Mouse (Mus musculus) monocyte, adult 2 months (primary cell): Measurements from ENCODE around the gene Slc26a10.

ENCODE experiments used
- DNase-seq, 2 experiments: peaks; one replicate each; pipeline ENCODE4 v3.0.0; 2022; ENCODE audit warnings: low spot score in 2 of 2, low read depth in 1 of 2

The Slc26a10 gene

DNA sequence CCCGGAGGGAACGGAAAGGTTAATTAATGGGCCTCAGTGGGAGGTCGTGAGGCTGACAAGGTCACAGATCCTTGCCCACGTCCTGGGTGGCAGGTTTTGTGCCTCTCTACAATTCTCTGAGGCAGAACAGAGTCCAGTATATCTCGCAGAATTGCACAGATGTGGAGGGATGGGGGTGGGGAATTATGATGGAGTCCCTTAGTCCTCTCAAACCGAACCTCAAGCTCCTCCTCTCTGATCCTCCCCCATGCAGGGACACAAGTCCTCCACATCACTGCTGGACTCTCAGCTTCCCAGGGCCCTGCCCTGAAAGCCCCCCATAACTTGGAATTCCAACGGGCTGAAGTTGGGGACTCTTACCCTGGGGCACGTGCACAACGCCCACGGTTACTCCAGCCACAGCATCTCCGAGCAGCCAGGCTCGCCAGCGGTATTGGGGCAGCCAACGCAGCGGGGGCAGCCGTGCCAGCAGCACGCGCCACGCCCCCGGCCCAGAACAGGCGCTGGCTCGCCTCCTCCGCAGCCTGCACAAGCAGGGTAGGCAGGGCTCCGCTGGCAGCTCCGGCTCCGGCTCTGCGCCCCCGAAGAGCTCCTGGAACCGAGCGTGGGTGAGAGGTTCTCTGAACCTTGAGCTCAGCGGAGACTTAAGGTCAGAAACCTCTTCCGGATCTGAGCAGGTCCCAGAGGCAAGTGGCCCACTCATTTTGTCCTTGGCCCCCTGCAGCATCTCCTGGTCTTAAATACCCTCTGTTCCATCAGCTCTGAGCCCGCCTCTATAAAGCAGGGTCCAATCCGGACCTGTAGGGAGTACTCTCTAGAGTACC lies at the start of gene Slc26a10:
Gene Slc26a10 (minus strand): TSS at position 775 of the 824 bp plus-strand sequence.
- no peak for DNase-seq

DNA sequence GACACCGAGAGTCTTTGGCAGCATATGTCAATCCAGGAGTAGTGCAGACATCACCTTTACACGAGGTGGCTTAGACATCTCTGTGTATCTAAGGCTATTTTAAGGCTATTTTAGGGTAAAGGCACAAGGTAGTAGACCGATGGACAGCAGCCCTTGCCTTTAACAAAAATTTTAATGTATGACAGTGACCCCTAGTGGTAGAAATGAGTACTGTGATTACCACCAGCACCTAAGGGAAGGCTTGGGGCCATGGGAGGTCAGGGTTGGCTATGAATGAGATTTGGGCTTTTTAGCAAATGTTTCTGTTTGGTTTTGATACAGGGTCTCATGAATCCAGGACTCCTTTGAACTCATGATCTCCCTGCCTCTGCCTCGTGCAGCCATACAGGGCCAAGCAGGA lies 48.5 kb upstream of the Slc26a10 start:
- peak in 1 of 2 experiments; percentile 15 for DNase-seq

DNA sequence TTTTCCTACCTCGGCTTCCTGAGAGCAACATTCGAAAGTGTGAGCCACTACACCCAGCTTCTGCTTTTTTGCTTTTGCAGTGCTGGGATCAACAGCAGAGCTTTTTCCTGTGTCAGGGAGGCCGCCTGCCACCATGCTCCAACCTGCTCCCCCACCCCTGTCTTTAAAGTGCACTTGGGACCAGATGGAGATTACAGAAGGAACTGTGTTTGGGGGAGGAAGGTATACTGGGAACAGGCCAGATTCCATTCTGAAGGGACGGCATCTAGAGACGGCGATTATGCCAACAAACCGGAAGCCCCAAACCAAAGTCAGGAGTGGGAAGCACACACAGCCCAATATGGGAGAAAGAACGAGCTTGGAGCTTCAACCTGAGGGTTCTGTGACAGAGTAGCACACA lies 46.7 kb upstream of the Slc26a10 start:
- no peak for DNase-seq

DNA sequence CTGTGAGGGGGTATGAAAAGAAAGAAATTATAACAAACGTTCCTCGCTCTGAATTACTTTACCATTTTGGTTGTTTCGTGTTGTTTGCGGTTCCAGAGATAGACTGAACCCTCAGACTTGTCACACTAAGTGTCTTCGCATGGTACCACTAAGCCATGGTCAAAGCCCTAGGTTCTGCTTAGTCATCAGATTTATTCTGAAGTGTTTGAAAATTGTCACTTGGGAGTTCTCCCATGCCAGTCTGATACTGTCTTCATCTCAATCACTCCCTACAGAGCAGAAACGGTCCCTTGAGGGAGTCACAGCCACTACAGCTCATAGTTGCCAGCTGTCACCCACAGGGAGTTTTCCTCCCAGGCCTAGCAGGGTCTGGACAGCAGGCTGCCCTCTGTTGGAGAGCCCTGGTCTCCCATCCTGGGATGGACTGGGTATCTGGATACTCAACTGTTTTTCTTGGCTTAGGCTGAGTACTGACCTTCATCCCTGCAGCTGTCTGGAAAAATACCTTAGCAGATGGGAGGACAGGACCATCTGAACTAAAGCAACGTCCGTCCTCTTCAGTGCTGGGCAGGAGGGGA lies 46.0 kb upstream of the Slc26a10 start:
- no peak for DNase-seq

DNA sequence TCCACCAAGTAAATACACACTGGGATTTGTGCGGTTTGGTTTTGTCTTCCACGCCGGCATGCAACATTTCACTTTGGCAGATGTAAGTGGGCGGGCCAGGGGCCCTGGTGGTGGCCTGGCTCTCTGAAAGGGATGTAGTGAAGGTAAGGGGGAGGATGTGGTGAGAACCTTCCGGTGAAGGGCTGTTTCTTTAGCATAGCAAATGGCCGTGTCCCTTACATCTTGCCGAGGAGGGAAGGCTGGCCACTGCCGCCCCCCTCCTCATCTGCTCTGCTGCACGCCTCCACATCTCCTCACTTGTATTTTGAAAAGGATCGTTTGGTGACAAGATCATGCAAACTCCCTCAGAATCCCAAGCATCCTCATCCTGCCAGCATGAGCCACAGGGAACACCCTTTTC lies 45.3 kb upstream of the Slc26a10 start:
- no peak for DNase-seq

DNA sequence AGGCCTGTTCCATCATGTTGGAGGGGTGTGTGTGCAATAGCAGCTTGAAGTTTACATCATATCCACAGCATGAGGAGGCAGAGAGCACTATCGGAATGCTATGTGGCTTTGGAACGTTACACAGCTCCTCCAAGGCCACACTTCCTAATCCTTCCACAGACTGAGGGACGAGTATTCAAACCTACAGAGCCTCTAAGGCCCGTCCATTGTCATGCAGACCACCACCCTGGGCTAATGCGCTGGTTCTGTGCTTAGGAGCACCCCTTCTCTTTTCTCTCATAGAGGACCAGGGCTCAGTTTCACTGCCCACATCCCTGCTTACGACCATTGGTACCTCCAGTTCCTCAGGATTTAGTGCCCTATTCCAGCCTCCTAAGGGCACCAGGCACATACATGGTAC lies 44.8 kb upstream of the Slc26a10 start:
- no peak for DNase-seq

DNA sequence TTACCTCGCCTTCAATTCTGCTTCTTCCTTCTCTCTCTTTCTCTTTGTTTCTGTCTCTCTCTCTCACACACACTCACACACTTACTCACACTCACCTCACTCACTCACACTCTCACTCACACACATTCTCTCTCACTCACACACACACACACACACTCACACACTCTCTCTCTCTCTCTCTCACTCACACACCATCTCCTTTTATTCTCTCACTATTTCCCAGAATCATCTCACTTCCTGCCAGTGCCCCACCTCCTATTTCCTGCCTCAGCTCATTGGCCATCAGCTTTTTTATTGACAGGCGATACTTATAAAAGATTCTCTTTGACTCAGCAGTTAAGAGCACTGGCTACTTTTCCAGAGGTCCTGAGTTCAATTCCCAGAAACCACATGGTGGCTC lies 37.9 kb upstream of the Slc26a10 start:
- no peak for DNase-seq

DNA sequence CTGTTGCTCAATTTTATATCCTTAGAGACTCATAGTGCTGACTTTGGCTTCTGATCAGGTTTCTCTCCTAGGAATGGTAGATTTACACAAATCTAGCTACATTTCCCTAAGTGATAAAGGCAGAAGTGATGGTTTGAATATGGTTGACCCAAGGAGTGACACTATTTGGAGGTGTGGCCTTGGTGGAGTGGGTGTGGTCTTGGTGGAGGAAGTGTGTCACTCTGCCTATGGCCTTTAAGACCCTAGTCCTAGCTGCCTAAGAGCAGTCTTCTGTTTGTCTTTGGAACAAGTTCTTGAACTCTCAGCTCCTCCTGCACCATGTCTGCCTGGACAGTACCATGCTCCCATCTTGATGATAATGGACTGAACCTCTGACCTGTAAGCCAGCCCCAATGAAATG lies 36.7 kb upstream of the Slc26a10 start:
- no peak for DNase-seq

DNA sequence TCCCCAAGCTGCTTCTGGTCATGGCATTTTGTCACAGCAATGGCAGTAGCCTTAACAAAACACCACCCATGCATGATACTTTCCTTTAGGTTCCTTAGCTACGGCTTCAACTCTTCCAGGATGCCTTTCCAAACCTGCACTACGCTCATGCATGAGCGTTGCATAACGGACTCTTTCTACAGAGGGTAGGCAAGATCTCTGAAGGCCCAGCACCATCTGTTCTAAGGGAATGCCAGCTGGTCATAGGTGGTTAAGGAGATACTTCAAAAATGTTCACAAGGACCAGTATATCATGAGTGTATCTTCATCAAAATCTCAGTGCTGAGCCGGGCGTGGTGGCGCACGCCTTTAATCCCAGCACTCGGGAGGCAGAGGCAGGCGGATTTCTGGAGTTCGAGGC lies 36.0 kb upstream of the Slc26a10 start:
- DNase-seq = no peak

DNA sequence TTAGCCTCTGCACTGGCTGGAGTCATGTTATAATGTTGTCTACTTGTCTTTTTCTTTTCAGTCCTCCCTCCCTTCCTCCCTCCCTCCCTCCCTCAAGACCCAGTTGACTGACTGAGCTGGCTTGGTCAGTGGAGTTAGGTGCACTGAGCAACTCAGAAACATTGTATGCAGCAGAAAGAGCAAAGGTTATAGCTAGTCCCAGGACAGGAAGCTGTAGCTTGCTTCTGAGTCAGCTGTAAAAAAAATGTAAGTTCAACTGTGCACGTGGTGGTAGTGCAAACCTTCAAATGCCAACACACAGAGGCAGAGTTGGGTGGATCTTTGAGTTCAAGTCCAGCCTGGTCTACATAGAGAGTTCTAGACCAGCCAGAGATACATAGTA lies 34.0 kb upstream of the Slc26a10 start:
- DNase-seq = no peak

DNA sequence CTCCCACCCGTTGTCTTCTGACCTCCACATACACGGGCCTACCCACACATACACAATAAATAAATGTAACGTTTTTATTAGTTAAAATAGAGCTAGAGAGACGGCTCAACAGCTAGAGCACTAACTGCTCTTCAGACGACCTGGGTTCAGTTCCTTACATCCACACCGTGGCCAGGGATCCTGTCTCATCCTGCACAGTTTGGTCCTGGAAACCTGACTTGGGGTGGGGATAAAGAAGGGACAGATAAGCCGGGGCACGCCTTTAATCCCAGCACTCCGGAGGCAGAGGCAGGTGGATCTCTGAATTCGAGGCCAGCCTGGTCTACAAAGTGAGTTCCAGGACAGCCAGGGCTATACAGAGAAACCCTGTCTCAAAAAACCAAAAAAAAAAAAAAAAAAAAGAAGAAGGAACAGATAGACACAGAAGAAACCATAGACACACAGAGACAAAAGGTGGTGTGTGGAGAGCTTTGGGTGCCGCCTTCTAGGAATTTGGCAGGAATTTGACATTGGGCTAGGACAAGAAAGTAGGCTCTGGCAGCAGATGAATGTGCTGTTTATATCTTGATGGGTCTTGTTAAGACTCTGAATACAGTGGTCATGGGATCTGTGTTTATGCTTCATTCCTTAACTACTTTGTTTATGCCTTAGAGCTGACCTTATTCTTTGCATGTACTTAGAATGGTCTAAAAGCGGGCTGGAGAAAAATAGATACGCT lies 33.4 kb upstream of the Slc26a10 start:
- no peak for DNase-seq

DNA sequence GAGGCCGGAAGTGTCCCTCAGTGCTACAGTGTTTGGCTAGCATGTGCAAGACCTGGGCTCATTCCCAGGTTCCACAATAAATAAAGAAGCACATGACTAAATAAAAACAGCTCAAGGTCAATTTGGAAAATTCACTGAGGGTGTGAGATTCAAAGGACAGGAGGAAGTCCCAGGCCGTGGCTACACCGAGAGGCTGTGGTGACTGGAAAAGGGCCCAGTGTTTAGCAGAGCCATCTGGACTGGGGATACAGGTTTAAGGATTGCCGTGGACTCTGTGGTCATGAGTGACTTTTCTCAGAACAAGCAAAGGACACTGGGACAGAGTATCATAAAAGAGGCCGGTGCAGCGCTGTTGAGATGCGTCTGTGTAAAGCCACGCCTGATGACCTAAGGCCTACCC lies 32.8 kb upstream of the Slc26a10 start:
- DNase-seq = no peak

DNA sequence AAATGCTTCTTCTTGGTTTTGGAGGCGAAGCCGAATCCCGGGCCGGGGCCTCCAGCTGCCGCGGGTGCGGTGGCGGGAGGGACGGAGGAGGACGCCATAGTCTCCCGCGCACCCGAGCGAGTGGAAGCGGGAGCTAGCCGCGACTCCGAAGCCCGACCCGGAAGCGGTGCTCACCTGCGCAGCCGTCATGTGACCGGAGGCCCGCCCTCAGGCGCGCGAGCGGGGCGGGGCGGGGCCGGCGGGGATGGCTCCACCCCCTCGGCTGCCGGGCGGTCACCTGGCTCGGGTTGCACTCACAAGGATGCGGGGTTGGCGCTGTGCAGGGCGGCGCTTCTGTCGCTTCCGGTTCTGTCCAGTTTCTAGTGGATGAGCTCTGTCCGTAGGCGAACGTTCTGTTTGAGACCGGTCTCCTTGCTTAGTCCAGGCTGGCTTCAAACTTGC lies 31.0 kb upstream of the Slc26a10 start, which contains the start of gene Pip4k2c:
Gene Pip4k2c (minus strand): TSS at position 172 of the 441 bp plus-strand sequence.
- DNase-seq = peak in 1 of 2 experiments; percentile 74

DNA sequence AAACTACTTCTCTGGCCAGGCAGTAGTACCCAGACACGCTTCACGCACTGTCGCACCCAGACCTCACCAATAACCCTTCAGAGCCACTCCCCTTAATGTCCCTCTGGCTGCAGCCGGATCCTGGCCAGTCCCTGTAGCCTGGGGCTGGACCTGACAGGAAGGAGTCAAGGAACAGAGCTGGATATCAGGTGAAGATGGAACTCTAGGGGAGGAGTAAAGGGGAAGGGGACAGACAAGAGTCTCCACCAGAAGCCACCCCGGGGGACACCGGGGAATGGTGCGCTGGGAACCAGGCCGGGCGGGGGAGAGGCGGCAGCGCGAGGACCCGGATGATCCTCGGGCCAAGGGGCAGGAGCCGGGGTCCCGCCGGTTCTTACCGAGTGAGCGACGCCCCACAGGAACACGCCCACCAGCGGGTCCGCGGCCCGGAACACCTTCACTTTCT lies 30.5 kb upstream of the Slc26a10 start:
- no peak for DNase-seq

DNA sequence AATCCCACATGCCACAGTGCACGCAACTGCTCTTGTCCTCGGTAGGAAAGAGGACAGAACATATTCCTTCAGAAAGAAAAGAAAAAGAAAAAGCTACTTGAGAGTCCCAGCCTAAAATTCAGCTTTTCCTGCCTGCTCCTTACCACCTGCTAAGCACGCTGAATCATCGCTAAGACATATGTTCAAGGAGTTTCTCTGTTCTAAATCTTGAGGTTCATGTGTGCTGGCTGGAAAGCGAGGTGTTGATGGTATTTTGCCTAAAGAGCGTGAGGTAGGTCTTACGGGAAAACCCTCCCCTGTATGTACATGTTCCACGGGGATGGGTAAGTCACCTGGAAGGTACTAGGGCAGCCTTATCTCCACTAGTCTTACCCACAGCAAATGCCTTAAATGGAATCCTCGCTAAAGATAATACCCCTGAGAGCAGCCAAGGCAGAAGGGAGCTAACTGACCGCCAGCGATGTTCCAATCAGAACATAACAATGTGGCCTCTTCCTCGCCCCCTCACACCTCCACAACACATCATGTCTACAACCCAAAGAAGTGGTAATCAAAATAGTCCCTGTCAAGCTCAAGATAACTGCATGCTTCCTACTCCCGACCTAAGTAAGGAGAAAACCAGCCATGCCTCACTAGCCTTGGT lies 29.6 kb upstream of the Slc26a10 start:
- DNase-seq = no peak

DNA sequence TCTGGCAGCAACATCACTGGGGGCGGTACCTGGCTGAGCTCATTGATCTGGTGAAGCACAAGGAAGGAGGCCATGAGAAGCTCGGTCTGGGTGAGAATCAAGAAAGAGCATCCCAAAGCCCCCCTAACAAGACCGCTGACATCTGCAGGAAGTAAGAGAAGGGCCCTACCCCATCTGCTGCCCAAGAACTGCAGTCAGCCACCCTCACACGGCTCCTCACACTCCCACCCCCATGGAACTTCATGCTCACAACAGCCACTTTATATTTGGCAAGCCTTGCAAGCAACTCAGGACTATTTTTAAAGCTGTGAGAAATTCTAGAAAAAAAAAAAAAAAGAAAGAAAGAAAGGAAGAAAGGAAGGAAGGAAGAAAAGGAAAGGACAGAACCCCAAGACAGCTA lies 28.5 kb upstream of the Slc26a10 start:
- no peak for DNase-seq

DNA sequence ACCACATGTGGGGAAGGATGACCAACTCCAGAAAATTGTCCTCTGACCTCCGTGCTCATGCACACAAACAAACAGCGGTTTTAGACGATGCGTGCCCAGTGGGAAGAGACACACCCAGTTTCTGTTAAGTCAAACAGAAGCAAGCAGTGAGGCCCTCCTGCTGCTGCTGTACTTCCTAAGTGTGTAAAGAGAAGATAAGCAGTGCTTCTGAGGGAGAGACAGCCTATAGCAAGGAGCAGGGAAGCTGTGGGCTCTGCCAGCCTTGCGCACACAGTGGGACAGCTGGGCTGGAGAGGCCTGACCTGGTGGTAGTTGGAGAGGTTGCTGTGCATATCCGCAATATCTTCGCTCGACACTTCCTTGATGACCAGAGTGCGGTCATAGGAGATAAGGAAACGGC lies 24.9 kb upstream of the Slc26a10 start:
- DNase-seq = no peak

DNA sequence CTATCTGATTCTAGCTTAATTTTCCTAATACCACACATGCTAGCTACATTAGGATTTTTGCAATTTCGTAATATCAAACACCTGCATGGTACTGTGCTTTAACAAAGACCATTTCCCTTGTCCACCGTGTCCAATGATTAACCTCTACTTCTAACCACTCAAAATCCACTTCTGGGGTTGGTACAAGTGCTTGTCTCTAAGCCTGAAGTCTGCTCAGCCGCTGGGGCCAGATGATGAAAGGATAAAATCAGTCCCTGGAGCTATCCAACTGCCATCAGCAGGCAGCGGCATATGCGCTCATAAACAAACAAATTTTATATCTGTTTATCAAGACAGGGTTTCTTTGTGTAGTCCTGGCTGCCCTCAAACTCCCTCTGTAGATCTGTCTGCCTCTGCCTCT lies 24.1 kb upstream of the Slc26a10 start:
- no peak for DNase-seq

DNA sequence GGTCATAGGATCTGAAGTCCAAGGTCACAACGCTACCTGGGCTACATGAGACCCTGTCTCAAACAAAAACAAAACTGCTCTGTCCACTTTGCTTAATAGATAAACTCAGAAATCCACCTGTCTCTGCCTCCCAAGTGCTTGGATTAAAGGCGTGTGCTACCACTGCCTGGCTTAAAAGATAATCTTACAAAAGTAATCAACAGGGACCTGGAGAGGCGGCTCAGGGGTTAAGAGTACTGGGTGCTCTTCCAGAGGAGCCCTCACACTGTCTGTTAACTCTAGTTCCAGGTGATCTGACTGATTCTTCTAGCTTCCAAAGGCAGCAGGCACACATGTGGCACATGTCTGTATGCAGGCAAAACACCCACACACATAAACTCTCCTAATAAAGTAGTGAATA lies 22.7 kb upstream of the Slc26a10 start:
- DNase-seq = no peak

DNA sequence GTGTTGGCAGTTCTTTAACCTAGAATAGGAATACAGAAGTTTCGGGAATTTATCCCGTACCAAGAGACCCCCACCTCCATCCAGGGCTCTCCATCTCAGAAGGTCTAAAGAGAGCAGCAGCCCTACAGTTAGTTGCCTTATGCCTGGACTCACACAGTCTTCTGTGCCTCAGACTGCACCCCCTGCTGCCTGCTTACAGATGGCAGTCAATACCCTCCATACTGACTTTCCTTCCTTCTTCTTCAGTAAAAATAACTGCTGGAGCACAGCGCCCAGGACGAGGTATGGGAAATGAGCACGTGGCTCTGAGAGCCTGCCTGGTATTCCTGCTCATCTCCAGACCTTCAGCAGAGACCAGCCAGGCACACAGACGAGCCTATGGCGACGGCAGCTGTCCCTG lies 19.8 kb upstream of the Slc26a10 start:
- DNase-seq = no peak

DNA sequence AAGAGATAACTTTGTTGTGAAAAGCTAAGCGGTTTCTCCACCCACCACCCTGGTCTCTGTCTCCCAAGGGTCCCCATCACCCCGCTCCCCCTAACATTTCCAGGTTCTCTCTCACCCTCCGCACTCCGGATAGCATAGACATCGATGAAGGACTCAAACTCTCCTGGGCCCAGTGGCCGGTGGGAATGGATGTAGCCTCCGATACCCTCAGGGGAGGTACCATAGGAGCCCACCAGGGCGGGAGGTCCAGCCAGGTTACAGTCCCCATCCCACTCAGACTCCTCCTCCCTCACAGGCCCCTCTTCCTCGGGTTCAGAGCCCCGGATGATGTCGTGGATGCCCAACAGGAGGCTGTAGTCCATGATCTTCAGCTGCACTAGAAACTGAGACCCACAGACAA lies 19.0 kb upstream of the Slc26a10 start:
- no peak for DNase-seq

DNA sequence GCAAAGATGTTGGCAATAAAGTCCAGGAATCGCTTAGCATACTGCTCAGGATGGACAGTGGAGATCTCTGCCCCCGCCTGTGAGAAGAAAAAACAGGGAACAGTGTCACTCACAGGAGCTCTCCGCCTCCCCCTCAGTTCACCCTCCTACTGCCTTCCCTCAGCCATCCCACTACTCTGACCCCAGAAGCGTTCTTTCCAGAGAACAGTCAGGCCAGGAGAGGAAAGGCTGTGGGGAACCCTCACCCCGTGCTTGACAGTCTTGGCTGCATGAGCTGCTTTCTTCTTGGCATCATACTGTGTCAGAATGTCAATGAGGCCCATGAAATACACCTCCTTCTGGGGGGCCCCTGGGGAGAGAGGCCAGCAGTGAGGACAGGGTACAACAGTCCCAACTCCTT lies 18.6 kb upstream of the Slc26a10 start:
- DNase-seq = no peak
